Mouse (Mus musculus) G1E (cell line): ENCODE measurements around the gene Cabp4.

ENCODE experiments used
- CTCF ChIP-seq: IDR thresholded peaks from 2 replicates; pipeline ENCODE4 v1.5.1; 2012; ENCODE audit warnings: low read depth, low read length, inconsistent platforms, mixed read lengths
- GATA1 ChIP-seq: IDR thresholded peaks from 2 replicates; pipeline ENCODE4 v1.6.1; 2012; ENCODE audit warnings: borderline replicate concordance, low read length, inconsistent platforms, mixed read lengths
- TAL1 ChIP-seq: conservative IDR thresholded peaks from 2 replicates; pipeline ENCODE4 v1.6.1; 2012; ENCODE audit warnings: low read depth, low read length, inconsistent platforms, mixed read lengths

DNA sequence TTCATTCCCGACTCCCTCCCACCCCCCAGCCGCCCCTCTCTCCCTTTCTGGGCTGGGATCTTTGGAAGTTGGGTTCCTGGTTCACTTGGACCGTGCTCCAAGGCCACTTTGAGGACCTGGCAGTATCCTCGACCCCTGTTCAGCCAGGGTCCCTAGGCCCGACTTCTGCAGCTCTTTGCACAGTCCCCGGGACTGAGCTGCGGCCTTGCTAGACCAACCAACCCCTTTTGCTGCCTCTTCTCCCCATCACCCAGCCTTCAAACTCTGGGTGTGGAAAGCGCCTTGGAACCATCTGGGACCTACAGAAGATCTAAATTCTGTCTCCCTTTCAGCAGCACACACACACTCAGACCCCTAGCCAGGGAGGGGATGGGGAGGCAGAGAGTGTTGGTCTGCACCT, 5.0 kb upstream of the Cabp4 start:
- no peak for TF ChIP-seq TAL1
- TF ChIP-seq CTCF: no peak
- no peak for TF ChIP-seq GATA1
